Mouse (Mus musculus) liver, adult 2 months (tissue): Measurements from ENCODE around the gene Meis2.

Experiments
- CTCF ChIP-seq: fragments of 200-500 bp; IDR thresholded peaks from 2 replicates; pipeline ENCODE4 v1.5.1; 2011; ENCODE audit warnings: low read depth, low read length, control low read depth
- POLR2A ChIP-seq: fragments of 200-500 bp; IDR thresholded peaks from 2 replicates; pipeline ENCODE4 v1.6.1; 2011; ENCODE audit warnings: low read length, control low read depth; ENCODE audit not compliant: insufficient read depth; ENCODE audit errors: extremely low read depth

- TF ChIP-seq CTCF (no peak), POLR2A (no peak)
Observed at GRCm38 (mm10) chr2:115934299-115934698, 131.3 kb downstream of the Meis2 start.
